Mouse (Mus musculus): Measurements from ENCODE around the gene Plscr3.

DNA sequence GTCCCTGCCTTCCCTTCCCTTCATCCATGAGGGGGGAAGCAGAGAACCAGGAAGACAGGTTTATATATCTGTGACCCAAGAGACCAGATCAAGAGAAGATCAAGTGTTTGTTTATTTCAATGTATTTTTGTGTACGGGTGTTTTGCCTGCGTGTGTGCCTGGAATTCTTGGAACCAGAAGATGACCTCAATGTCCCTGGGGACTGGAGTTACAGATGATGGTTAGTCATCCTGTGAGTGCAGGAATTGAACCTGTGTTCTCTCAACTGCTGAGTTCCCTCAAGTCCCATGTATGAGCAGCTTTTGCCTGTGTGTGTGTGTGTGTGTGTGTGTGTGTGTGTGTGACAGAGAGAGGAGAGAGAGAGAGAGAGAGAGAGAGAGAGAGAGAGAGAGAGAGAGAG is 38.5 kb upstream of the Plscr3 start:
- no peak for TF ChIP-seq GATA1 (IDR thresholded peaks at IDR 0.05; ENCODE audit: borderline replicate concordance, low read length)
- no peak for TF ChIP-seq FLI1 (IDR thresholded peaks at IDR 0.05; ENCODE audit: low read length)
